Mouse (Mus musculus) ES-Bruce4 (cell line): ENCODE results near the gene Pagr1b.

Source experiments
- CTCF ChIP-seq: IDR thresholded peaks from one replicate; pipeline ENCODE4 v1.8.1; 2011; ENCODE audit warnings: low read depth, low read length
- POLR2A ChIP-seq: IDR thresholded peaks from one replicate; pipeline ENCODE4 v1.8.1; 2011; ENCODE audit warnings: low read length; ENCODE audit not compliant: insufficient read depth

DNA sequence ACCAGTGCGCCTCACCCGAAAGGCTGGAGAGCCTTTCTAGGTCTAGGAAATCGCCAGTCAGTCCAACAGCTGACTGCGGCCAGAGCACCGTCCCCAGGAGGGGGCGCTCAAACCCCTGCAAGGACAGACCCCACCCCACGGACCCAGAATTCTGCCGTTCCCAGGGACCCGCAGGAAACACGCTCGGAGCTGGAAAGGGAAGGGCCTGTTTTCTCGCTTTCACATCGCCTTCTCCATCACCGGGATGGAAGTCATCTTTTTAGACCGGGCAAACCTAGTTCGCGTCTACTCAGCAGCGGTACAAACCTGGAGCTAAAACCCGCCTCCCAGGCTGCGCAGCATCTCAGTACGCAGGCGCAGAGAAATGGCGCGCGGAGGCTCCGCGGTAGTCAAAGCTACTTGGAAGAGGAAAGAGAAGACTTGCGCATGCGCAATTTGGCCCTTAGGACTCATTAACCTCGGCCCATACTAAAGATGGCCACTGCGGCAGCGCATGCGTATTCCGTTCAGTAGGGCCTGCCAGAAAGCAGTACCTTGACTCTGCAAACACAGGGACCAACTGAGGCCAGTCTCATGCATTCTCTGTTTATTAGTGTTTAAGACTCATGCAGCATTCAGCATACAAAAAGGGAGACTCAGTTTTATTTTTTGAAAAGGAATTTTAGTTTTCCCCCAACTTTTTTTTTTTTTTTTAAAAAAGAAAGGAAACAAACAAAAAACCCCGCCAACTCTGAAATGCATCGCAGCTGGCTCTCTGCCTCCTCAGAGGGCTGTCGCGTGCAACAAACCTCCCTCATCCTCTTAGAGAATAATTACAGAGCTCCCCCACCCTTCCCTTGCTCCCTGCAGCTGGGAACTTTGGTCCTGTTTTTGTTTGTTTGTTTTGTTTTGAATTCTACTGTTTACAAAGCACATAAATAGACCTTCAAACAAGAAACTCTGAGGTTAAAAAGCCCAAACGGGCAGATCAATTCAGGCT lies 976 bp upstream of the Pagr1b start, which contains the start of gene Pagr1a:
- peak; percentile 28 for TF ChIP-seq POLR2A
- peak; percentile 79 for TF ChIP-seq CTCF
